Mouse (Mus musculus) thymus, postnatal 10 days (tissue): ENCODE results near the gene Tdgf1.

Experiments used
- DNase-seq, 2 experiments: peaks; one replicate each; pipeline ENCODE4 v3.0.0; 2021; ENCODE audit warnings: low spot score in 2 of 2

Tdgf1 gene

DNA sequence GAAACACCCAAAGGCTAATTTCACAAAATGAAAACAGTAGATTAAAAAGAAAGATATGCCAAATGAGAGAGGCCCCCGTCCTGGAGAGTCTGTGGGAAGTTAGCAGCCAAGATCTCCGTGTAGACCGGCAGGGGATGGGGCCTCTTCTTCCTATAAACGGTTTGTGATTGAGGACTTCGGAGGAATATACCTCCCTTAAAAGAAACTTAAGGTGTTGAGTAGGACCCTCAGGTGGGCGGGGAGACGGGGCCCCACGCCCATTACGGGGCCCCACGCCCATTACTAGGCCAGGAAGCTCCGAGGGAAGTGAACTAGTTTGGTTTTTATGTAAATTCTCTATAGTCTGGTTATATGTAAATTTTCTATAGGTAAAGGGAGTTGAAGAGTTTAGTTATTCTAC lies at the start of gene Tdgf1:
TSS of gene Tdgf1 (minus strand) at position 233 of the 400 bp plus-strand sequence.
- DNase-seq = no peak

DNA sequence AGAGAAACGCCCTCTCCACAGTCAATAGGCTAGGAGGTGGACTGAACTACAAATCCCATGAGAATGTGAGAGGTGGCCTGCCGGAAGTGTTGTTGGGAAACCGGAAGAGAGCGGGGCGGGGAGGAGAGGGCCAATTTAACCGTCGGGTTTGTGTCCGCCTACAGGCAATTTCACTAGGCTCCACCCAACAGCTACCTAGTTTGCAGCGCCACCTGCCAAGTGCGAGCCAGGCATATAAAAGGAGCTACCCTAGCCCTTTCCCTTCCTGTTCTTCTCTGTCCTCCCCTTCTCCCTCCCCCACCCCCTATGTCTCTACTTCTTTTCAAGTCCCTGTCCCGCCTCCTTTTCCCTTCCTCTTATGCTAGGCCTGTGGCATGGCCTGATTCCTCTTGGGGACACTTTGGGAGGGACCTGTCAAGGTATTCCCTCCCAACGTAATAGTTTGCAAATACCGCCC lies 48.8 kb upstream of the Tdgf1 start:
- DNase-seq = peak; percentile 76

DNA sequence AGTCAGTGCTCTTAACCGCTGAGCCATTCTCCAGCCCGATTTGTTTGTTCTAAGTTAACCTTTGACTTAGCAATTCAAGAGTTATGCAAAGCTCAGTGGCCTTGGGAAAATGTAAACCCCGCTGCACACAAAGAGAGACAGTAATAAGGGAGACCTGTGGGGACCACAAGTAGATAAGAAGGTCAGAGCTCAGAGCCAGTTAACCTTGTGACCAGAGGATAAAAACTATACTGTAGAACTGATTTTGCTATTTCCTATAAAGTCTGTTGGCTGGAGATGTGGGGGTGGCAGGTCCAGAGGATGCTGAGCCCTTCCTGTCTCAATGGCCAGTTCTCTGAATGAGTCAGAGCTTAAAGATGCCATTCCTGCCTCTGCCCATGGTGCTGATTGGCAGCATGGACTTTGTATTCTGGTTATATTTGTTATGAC lies 47.3 kb upstream of the Tdgf1 start:
- no peak for DNase-seq

DNA sequence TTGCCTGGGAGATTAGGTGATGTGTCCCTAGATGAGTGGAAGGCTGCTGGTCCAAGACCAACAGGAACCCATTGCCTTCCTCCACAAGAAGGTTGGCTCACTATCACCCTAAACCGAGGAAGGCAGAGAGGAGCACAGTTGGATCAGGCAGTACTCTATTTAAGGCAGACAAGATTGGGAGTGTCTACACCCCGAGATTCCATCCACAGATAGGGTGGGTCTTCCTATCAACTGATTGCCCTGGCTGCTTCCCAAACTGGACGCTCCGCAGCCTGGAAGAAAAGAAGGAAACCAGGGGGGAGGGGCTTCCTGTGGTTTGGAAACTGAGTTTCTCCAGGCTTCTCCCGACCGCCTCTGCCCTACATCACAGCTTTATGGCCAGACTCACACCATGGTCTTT lies 44.2 kb upstream of the Tdgf1 start, which contains the start of gene Rtp3:
TSS of gene Rtp3 (minus strand) at position 380 of the 400 bp plus-strand sequence.
- DNase-seq = no peak

DNA sequence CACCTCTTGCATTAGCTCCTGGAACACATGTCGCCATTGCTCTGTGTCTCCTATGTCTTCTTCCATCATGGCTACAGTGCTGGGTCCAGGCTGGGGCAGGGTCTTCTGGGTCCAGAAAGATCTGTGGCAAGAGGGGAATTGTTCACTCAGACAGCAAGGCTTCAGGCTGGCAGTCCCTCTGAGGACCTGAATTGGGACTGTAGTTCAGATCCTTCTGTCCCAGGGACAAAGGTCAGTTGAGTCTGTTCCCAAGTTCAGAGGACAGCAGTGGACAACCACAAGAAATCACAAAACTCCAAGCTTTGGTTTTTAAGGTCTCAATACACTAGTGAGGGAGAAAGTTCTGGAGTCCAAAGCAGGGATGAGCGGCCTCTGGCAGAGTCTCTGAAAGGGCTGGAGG lies 43.6 kb upstream of the Tdgf1 start:
- DNase-seq = no peak

DNA sequence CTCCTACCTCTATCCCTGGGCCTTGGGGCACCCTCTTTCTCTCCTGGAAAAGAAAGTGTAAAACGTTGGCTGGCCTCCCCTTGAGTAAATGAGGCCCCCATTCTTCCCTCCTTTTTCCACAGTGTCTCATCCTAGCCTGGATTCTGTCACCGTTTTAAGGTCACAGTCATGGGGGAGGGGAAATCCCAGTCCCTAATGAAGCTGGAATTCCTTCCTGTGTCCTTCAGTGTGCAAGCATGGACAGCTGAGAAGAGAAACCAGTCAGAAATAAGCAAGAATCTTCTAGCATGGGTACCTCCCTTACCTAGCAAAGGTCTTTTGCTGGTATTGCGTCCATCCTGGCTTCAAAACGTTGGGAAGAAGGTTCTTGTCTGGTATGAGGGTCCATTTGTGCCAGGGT lies 43.2 kb upstream of the Tdgf1 start:
- DNase-seq = no peak

DNA sequence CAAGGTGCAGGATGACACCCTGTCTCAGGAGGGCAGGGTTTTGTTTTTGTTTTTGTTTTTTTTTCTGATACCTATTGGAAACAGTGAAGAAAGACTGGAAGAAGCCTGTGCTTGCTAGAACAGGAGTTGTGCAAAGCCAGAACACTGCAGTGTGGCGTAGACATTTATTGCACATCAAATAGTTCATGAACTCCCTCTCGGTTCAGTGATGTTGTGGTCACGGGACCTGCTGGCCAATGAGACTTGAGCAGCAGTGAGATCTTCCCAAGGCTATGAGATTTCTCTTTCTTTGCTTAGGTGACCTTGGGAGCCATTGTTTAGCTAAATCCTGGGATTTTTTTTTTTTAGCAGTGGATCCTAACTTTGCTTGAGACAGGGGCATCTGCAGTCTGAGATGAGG lies 42.1 kb upstream of the Tdgf1 start:
- no peak for DNase-seq

DNA sequence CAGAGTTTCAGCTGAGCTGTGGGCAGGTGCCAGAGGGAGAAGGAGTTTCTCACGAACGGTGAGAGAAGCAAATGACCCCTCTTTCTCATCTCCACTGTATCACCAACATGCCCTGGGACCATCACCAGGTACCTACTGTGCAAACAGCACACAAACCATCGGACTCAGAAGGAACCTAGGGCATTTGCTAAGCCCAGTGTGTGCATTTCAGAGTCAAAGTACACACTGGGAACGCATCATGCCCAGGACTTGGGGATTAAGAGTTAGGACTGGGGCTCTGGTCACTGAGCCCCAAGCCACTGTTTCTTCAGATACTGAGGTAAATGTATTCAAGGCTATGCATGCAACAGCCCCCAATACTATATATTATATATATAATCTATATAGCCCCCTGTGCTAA lies 41.4 kb upstream of the Tdgf1 start:
- no peak for DNase-seq

DNA sequence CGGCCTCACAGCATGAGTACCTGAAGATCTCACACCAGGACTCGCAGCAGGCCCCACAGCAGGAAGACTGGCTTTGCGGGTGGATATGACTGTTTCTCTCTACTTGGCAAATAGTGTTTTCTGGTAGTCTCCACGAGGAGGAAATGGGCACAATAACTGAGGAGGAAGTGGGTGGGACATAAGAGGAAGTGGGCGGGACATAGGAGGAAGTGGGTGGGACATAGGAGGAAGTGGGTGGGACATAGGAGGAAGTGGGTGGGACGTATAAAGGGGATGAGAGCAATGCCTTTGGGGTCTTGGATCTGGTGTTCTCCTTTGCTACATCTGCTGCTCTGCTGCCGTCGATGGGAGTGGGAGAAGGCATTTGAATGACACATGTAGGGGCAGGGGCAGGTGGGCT lies 40.0 kb upstream of the Tdgf1 start:
- DNase-seq = no peak

DNA sequence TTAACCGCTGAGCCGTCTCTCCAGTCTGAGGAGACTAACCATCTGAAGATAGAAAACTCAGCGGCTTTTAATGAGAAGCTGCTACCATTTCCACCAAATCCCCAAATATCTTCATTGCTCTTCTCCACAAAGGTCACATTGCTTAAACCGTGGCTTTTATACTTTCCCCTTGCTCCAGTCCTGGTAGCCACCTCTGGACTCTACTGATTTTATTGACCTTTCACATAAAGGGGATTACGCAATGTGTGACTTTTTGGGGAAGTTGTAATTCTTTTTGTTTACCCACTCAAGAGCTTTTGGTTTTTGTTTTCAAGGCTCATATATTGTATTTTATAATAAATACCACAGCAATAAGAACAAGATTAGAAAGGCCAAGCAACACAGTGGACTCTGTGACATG lies 39.6 kb upstream of the Tdgf1 start:
- DNase-seq = no peak

DNA sequence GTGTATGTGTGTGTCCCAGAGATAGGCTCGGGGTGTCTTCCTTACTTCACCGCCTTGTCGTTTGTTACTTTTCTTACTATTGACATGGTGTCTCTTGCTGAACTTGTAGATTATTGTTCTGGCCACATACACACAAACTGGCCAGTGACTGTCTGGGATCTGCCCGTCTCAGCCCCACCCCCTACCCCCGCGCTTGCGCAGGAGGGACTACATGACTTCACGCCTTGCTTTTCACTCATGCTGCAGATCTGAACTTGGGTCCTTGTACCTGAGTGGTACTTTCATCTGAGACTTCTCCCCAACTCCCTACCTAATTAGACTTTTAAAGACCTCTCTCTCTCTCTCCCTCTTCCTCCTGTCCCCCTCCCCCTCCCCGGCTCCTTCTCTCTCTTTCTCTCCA lies 38.1 kb upstream of the Tdgf1 start:
- no peak for DNase-seq

DNA sequence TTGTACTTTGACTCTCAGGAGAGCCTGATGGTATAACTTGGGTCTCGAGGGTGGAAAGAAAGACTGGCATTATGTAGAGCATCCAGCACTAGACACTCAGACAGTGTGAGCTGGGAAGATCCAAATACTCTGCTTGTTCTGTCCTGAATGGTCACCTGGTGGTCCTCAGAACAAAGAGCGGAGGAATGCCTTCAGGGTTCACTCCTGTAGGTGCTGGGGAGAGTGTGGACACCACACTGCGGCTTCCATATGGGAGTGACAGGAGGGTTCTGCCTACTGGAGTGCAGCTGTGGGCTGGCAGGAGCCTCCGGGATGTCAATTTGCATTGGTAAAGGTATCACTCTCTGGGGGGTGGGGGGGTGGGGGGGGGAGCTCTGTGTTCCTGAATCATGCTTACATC lies 36.4 kb upstream of the Tdgf1 start:
- no peak for DNase-seq

DNA sequence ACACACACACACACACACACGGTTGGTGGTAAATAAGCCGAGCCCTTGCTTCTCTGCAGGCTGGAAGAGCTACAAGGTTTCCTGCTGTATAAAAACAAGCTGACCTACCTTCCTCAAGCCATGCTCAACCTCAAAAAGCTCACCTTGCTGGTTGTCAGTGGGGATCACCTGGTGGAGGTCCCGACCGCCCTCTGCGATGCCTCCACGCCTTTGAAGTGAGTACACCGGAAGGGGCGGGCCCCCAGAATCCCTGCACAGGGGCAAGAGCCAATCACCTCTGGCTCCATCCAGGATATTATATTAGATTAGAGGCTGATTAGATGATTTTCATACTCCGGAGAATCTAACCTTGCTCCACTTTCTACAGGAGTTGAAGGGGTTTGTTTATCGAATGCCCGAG lies 33.5 kb upstream of the Tdgf1 start:
- DNase-seq = no peak

DNA sequence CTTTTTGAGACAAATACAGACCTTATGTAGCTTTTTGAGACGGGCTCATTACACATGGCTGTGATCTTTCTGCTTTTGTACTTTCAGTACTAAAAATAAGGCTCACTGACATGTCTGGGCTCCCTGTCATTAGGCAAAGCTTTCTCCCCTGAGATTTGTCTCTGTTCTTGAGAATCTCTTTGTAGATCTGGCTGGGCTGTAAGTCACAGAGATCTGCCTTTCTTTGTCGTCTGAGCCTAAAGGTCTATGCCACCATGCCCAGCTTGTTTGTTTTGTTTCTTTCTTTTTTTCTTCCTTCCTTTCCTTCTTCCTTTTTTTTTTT lies 19.9 kb upstream of the Tdgf1 start:
- DNase-seq = no peak

DNA sequence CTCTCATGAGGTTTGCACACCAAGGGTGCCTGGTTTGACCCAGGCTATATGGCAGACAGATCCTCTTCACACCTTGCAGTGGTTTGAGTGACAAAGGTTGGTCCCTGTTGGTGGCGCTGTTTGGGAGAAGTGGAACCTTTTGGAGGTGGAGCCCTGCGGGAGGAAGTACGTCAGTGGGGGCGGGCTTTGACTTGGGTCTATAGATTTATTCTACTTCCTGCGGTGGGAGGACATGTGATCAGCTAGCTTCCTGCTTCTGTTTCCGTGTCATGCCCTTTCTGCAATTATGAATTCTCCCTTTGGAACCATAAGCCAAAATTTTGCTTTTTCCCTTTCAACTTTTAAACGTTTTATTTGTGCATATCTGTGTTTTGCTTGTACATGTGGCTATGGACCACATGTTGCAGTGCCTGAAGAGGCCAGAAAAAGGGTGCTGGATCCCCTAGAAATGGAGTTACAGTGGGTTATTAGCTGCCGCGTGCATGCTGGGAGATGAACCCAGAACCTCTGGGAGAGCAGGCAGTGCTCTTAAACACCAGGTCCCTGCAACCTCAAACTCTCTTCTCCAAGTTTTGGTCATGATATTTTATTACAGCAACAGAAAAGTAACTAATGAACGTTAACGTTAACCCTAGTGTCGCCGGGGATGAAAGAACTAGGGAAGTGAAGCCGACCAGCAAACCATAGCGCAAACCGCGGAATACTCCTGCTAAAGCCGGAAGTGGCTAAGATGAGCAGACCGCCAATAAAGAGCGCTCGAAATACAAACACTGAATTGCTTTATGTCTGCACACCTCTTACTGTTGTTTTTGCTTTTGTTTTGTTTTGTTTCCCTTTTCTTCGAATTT lies 19.3 kb upstream of the Tdgf1 start:
- peak in 1 of 2 experiments; percentile 44 for DNase-seq

DNA sequence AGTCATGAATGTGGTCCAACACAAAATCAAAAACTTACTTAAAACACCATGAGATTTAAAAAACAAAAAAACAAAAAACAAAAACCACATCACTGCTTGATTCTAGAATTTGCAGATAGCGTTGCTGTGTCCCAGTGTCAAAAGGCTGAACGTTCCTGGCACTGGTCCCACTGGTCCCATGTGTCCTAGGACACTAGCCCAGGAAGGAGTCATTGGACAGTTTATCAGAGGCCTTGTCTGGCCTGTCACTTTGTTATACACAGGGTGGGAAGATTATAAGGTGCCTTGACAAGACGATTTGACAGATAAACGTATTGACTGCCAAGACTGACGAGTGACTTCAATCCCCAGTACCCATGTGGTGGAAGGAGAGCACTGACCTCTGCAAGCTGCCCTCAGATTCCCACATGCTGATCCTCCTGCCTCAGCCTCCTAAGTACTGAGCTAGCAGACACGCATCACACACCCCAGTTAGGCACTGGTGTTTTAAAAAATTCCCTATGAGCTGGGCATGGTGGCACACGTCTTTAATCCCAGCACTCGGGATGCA lies 17.7 kb upstream of the Tdgf1 start:
- no peak for DNase-seq

DNA sequence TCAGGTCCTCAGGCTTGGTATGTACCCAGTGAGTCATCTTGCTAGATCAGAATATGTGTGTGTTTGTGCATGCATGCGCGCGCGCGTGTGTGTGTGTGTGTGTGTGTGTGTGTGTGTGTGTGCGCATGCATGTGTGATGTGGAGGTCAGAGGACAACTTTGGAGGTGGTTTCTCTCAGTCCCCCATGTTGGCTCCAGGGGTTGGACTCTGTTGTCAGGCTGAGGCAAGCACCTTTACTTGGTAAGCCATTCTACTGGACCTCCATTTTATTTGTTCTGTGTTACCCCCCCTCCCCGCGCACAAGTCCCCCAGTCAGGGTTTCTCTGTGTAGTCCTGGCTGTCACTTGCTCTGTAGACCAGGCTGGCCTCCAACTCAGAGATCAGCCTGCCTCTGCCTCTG lies 15.4 kb upstream of the Tdgf1 start:
- no peak for DNase-seq

DNA sequence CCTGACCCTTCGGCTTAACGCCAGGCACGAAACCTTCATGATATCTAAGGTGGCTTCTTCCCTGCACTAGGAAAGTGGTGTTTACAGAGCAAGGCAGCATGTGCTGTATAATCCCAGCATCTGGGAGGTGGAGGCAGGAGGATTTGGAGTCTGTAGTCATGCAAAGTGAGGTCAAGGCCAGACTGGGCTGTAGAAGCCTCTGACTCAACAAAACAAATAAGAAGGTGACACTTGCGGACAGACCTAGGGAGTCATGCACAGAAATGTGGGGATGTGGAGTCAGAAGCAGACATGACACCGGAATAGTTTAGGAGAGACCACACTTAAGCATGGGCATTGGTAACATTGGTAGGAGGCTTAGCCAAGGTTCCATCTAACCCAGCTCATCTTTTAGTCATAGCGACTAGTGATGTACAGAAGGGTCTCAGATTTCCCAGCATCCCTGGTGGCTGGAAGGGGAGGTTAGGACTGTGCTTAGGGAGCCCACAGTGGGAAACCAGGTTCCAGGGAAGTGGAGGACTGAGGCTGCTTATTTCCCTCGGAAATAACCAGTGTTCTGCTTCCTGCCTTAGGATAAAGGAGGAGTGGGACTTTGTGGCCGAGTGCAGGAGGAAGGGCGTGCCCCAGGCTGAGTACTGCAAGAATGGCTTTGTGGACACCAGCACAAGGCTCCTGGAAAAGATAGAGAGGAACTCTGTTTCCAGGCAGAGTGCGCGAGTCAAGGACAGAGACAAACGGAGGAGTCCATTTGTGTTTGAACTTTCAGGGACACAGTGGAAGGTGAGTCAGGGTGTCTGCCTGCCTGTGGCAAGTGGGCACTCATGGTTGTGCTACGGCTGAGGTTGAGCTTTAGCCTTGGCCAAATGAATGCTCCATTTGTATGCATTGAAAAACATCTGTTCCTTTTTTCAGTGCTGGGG lies 14.5 kb upstream of the Tdgf1 start:
- DNase-seq = no peak

DNA sequence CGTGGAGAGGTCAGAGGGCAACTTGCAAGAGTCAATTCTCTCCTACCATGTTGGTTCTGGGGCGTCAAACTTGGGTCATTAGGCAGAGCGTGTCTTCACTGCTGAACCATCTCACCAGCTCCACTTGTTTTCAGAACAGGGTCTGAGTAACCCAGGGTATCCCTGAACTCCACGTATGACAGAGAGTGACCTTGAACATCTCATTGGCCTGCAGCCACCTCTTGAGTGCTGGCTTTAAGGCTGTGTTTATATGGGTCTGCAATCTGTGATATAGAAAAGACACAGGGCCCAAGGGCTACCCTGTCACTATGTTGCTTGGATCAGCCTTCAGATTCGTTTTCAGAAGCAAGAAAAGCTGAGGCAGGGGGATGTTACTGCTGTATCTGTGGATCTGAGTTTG lies 13.7 kb upstream of the Tdgf1 start:
- DNase-seq = no peak

DNA sequence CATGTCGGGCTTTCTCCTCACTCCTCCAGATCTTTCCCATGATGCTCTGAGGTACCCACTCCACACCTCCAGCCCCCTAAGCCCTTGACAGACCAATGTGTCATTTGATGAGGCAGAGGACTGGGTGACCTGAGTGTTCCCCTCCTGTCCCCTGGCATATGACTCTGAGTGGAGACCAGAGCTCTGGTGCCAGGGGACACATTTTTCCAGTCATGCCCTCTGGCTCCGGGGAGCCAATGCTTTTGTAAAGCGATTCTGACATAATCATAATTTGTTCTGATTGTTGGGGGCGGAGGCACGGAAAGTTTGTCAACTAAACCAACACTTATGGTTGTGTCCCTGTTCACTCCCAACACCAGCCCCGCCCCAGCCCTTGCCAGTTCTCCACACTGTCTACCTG lies 10.0 kb upstream of the Tdgf1 start:
- no peak for DNase-seq

DNA sequence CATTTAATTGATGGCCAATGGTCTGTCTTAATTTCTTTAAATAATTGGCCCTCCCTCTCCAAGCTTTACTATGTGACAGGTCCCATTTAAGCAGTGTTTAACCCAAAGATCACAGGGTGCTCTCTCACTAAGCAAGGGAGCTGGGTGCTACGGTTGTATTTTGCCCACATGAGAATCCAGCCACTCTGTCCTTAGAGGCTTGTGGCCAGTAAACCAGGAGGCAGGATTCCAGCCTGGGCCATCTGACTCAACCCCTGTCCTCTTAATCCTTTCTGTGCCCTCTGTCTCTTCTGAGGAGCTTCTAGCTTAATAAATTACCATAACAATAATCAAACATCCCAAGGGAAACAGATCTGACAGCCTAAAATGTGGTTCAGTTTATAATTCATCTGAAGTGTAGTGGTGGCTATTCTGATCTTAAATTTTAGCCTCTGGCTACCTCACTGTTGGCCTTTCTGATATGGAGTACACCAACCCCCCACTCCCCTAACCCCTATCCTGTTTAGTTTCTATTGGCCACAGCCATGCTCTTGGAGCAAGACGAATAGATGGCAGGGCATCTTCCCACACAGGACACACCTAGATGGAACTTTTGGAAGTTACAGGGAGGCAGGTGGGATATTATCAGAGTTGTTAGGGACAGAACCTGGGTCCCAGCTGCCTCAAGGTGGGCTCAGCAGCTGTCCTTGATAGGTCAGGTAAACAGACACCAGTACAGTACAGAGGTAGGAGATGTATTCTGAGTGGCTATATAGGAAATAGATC lies 8.9 kb upstream of the Tdgf1 start:
- no peak for DNase-seq
